Mouse (Mus musculus): Measurements from ENCODE around the gene Akr1b3.

DNA sequence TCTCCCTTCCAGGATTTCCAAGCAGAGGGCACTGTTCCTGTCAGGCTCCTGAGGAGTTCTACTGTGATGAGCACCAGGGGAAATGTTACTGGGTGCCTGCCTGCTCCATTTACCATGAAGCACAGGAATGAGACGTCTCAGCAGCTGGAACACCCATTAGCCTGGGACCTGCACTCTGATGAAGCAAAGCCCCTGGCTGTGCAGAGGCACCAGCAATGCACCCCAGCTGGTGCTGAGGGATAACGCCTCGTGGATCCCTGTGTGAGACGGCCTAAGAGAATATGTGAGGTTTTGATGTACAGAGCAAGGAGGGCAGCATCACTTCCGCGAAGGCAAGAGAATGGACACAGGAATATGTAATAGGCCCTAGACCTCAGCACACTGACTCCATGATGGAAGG is 10.5 kb downstream of the Akr1b3 start:
- no peak for TF ChIP-seq EP300 (IDR thresholded peaks at IDR 0.05; ENCODE audit: low read depth)
- no peak for TF ChIP-seq CTCF (IDR thresholded peaks at IDR 0.05; ENCODE audit: low read depth)
